Mouse (Mus musculus) heart, postnatal 36 days (tissue): ENCODE measurements around the gene Dusp1. TPM values are rescaled to one million over a fixed set of nuclear protein-coding genes. Genes with fewer than 3 reads are reported as not detected.

Experiments used
- DNase-seq, 2 experiments: peaks; one replicate each; pipeline ENCODE4 v3.0.0; 2021 to 2022
- intact Hi-C: fragments of 180-260 bp; cut with DNase I; formaldehyde crosslinking; loops from one replicate; pipeline ENCODE4 v1.15.1; 2025
- total RNA-seq, 2 experiments: library from RNA; stranded (reverse); gene quantifications; 2 replicates each; pipeline ENCODE4 v1.2.3; 2021

Dusp1 gene
- total RNA-seq, 2 experiments from 2014 or later = 49.6 to 105 TPM

DNA sequence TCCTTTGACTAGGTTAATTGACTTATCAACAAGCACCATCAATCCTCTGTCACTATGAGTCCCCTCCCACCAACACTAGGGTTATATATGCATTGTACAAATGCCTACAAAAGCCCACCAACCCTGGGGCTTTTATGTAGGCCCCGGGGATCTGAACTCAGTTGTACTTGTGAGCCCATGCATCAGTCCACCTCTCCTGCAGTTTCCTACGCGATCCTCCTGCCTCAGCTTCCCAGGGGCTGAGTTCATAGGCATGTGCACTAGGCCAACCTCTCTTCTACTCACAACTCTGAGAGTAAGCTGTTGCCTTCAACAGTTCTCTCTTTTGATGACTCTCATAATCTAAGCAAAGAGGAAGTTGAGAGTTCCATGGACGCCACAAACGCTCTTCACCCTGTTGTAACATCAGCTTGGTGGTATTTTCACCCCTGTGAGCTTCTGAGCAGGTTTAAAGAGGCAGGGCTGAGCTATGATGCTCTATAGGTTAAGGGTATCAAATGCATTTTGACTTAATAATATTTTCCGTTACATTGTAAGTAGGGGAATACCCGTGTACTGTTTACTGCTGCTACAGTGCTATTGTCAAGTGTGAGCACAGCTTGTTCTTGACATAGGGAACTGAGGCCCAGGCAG is 30.4 kb downstream of the Dusp1 start:
- intact Hi-C loops = no loop called here
- DNase-seq = peak in 1 of 2 experiments; percentile 22

GRCm38 (mm10) chr17:26530590-26531081 is 31.3 kb downstream of the Dusp1 start:
- intact Hi-C loops = no loop called here
- DNase-seq = peak; percentile 80 to 87

DNA sequence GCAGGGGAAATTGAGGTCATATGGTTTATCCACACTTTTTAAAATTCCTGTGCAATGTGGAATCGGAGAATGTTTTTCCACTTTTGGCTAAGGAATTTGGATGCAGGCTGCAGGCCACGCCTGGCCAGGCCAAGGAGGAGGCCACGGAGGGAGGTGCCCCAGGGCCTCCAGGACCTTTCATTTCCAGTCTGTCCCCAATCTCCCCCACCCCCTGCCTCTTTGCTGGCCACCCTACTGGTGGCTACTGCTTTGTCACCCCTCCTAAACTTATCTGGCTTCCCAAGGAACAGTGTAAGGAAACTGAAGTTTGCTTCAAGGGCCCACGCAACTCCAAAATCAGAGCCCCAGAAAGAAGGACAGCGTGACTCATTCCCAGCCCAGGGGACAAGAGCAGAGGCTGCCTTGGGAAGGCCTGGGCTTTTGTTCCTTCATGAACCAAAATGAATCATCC is 32.1 kb downstream of the Dusp1 start:
- intact Hi-C loops = loop anchor here (2.0 kb wide), 1 partner anchor 15 kb away; no protein-coding TSS in a partner anchor
- DNase-seq = peak; percentile 60 to 70

DNA sequence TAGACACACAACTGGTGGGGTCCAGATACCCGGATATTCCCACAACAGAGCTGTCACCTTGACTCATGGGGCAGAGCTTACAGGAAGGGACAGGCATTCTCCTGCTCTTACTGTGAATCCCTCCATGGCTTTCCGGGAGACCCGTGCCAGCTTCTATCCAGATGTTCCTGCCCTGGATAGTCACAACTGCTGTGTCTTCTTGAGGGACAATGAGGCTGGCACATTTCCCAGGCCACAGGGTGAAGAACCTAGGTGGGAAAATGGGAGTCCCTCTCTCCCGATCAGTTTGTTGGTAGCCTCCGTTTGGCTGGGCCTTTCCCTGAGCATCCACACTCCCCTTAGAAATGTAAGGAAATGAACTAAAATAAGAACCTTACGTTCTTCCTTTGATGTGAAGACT is 33.2 kb downstream of the Dusp1 start:
- intact Hi-C loops = loop anchor here (2.0 kb wide), 1 partner anchor 14 kb away; no protein-coding TSS in a partner anchor
- no peak for DNase-seq

- DNase-seq = no peak
- intact Hi-C loops = no loop called here
Measured at GRCm38 (mm10) chr17:26527291-26527690, 34.6 kb downstream of the Dusp1 start.

- intact Hi-C loops = no loop called here
- DNase-seq = peak; percentile 51 to 64
Measured at GRCm38 (mm10) chr17:26525316-26525715, 36.6 kb downstream of the Dusp1 start.

GRCm38 (mm10) chr17:26524801-26525200 is 37.1 kb downstream of the Dusp1 start:
- intact Hi-C loops = no loop called here
- DNase-seq = no peak

- intact Hi-C loops = no loop called here
- DNase-seq = no peak
Measured at GRCm38 (mm10) chr17:26524316-26524715, 37.6 kb downstream of the Dusp1 start.

GRCm38 (mm10) chr17:26522711-26523110 is 39.2 kb downstream of the Dusp1 start:
- DNase-seq = no peak
- intact Hi-C loops = no loop called here

GRCm38 (mm10) chr17:26518306-26518705 is 43.6 kb downstream of the Dusp1 start:
- no peak for DNase-seq
- intact Hi-C loops = no loop called here

GRCm38 (mm10) chr17:26515675-26516074 is 46.3 kb downstream of the Dusp1 start:
- no peak for DNase-seq
- intact Hi-C loops = loop anchor here (2.0 kb wide), 1 partner anchor 13 kb away; no protein-coding TSS in a partner anchor

- DNase-seq = no peak
- intact Hi-C loops = loop anchor here (2.0 kb wide), 1 partner anchor 14 kb away; no protein-coding TSS in a partner anchor
Measured at GRCm38 (mm10) chr17:26514581-26515030, 47.3 kb downstream of the Dusp1 start.

- intact Hi-C loops = loop anchor here (2.0 kb wide), 1 partner anchor 15 kb away; no protein-coding TSS in a partner anchor
- no peak for DNase-seq
Measured at GRCm38 (mm10) chr17:26513459-26514290, 48.3 kb downstream of the Dusp1 start.

GRCm38 (mm10) chr17:26512961-26513360 is 49.0 kb downstream of the Dusp1 start:
- intact Hi-C loops = no loop called here

DNA sequence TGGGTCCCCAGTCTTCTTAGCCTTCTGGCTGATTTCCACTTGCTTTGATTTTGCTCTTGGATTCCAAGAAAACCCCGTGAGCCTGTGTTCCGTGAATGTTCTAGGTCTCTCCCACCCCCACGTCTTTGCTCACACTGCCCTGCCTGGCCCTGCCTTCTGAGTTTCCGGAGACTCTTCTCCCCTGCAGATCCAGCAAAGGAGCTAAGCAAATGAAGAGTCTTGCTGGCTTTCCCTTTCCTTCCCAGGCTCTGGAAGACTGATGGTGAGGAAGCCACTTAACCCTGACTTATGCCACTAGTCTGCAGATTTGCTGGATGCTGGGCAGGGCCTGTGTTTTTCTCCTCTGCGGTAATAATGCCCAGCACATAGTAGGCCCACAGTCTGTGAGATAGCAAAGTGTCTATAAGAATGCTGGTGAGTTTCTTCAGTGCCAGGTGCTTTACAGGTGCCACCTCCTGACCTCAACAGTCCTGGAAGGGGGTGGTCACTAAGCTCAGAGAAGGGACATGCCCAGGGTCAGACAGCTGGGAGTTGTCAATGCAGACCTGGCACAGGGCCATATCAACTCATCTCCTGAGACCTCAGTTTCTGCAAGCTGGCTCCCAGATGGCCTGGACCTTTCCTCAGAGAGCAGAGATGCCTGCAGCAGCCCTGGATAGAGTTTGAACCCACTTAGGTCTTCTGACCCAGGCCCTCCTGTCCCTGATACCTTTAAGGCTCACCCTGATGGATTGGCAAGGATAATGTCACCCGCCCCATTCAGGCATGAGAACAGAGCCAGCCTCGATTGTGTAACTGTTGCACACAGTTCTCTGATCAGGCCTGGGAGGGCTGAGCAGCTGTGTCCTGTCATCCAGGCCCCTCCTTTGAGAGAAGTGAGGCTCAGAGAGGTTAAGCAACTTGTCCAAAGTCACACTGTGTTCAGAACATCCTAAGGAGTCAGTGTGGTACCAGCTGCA is 49.8 kb downstream of the Dusp1 start:
- intact Hi-C loops = no loop called here
- peak; percentile 61 to 77 for DNase-seq

More at GRCm38 (mm10) chr17:26512961-26513360, 49.0 kb downstream of the Dusp1 start:
- DNase-seq = no peak

DNA sequence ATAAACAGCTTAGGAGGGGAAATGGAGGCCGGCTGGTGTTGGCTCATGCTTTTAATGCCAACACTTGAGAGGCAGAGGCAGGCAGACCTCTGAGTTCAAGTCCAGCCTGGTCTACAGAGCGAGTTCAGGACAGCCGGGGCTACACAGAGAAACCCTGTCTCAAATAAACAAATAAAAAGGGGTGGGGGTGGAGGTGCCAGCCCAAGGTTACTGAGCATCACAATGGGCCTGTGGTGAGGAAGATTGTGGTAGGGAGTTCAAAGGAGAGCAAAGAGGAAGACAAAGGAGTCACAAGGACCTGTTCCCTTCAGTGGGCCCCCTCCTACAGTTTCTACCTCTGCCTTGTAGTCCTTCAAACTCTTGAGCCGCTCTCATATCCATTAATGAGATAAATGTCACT is 50.7 kb downstream of the Dusp1 start:
- no peak for DNase-seq
- intact Hi-C loops = no loop called here

- intact Hi-C loops = no loop called here
- DNase-seq = no peak
Measured at GRCm38 (mm10) chr17:26510146-26511045, 51.5 kb downstream of the Dusp1 start.

DNA sequence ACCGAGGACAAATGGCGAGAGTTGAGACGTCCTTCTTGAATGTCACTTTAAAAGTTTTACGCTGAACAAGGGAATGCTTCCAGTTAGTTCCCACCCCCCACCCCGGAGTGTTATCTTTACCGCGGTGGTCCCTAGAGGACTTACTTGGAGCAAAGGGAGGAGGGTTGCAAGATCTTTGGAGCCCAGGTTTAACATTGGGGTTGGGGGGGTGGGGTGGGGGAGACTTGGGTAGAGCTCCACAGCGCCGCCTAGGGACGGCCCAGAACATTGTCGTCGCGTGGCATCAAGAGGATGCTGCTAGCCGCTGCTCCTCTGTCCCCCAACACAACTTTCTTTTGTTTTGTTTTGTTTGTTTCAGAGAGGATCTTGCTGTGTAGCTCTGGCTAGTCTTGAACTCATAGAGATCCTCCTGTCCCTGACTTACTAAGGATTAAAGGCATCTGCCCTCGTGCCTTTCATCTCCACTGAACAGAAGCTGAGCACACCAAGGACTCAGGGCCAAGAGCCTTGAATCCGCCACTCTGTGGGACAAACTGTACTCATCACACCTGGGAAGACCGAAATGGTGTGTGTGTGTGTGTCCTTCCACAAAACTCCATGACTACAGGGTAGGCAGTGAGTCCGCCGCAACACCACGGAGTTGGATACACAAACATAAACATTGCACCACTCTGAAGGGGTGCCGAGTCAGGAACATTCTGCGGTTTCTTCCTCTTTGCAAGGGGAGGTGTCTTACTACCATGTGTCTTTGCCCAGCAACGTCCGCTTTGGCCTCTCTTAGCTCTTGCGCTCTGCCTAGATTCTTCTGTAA is 52.8 kb downstream of the Dusp1 start:
- intact Hi-C loops = loop anchor here (1.0 to 5.0 kb wide), 5 partner anchors 38 to 130 kb away; no protein-coding TSS in a partner anchor
- peak; percentile 84 to 85 for DNase-seq
